Mouse (Mus musculus): ENCODE measurements around the gene Fbxo27.

Gene Fbxo27

GRCm38 (mm10) chr7:28741709-28742438 is 49.2 kb downstream of the Fbxo27 start, which contains the start of the genes Mrps12 and Sars2:
Gene Mrps12, minus strand, starts transcription at chr7:28741820.
Gene Sars2, plus strand, starts transcription at chr7:28741992.
- DNase-seq (ENCODE audit: extremely low spot score, low read depth, low spot score) = peak; percentile 99
